Mouse (Mus musculus): ENCODE results near the gene Rab11fip4. TPM values are rescaled to one million over a fixed set of nuclear protein-coding genes. Genes with fewer than 3 reads are reported as not detected.

The Rab11fip4 gene
- polyA plus RNA-seq, 1 experiment from 2014 or later = 25.6 TPM

- Histone ChIP-seq H3K9ac (no peak overlapping the region), H3K4me1 (peaks cover 75% of the 10 kb centered on the region), H3K9me3 (no peaks in the 10 kb centered on the region), H3K27me3 (no peaks in the 10 kb centered on the region), H3K4me3 (replicated peaks) (no peak overlapping the region), H3K27ac (peak overlapping the region; percentile 43; the same call in 1 of the 2 replicates), H3K4me2 (no peak overlapping the region), H3K36me3 (replicated peaks) (no peaks in the 10 kb centered on the region)
- ATAC-seq (ENCODE audit: low FRiP score) = no peak
- 56% methylated on average over 8 of the region's 8 CpGs for WGBS
Measured at GRCm38 (mm10) chr11:79644717-79645191, 53.7 kb downstream of the Rab11fip4 start.

GRCm38 (mm10) chr11:79646026-79646425 lies 55.0 kb downstream of the Rab11fip4 start:
- no peak for ATAC-seq (ENCODE audit: low FRiP score)
- H3K9me3 ChIP-seq = no peaks in the 10 kb centered on the region
- no peaks in the 10 kb centered on the region for H3K36me3 ChIP-seq (replicated peaks)
- 44% methylated on average over 5 of the region's 5 CpGs for WGBS
- H3K4me1 ChIP-seq = peaks cover 75% of the 10 kb centered on the region
- 0 out of 2 replicates have a peak overlapping the region, but pooled peaks have one; percentile 6 for H3K4me2 ChIP-seq
- H3K4me3 ChIP-seq (replicated peaks) = no peak overlapping the region
- H3K27me3 ChIP-seq = no peaks in the 10 kb centered on the region
- H3K27ac ChIP-seq = peak overlapping the region; percentile 81
- H3K9ac ChIP-seq = no peak overlapping the region

- no peaks in the 10 kb centered on the region for H3K9me3 ChIP-seq
- H3K4me2 ChIP-seq = 0 out of 2 replicates have a peak overlapping the region, but pooled peaks have one; percentile 6
- peak; percentile 71 for ATAC-seq (ENCODE audit: low FRiP score)
- no peak overlapping the region for H3K4me3 ChIP-seq (replicated peaks)
- H3K27me3 ChIP-seq = no peaks in the 10 kb centered on the region
- H3K9ac ChIP-seq = no peak overlapping the region
- H3K36me3 ChIP-seq (replicated peaks) = no peaks in the 10 kb centered on the region
- peaks cover 74% of the 10 kb centered on the region for H3K4me1 ChIP-seq
- peak overlapping the region; percentile 81 for H3K27ac ChIP-seq
- 5% methylated on average over 12 of the region's 12 CpGs for WGBS
Measured at GRCm38 (mm10) chr11:79646467-79647070, 55.6 kb downstream of the Rab11fip4 start.

GRCm38 (mm10) chr11:79647071-79647501 lies 56.1 kb downstream of the Rab11fip4 start:
- peak overlapping the region; percentile 81 for H3K27ac ChIP-seq
- H3K9me3 ChIP-seq = no peaks in the 10 kb centered on the region
- no peaks in the 10 kb centered on the region for H3K27me3 ChIP-seq
- no peak overlapping the region for H3K4me3 ChIP-seq (replicated peaks)
- H3K9ac ChIP-seq = no peak overlapping the region
- no peaks in the 10 kb centered on the region for H3K36me3 ChIP-seq (replicated peaks)
- WGBS = 25% methylated on average over 8 of the region's 8 CpGs
- ATAC-seq (ENCODE audit: low FRiP score) = no peak
- H3K4me2 ChIP-seq = 0 out of 2 replicates have a peak overlapping the region, but pooled peaks have one; percentile 6
- H3K4me1 ChIP-seq = peaks cover 74% of the 10 kb centered on the region

GRCm38 (mm10) chr11:79650359-79650835 lies 59.4 kb downstream of the Rab11fip4 start:
- Histone ChIP-seq H3K27me3 (no peaks in the 10 kb centered on the region), H3K9me3 (no peaks in the 10 kb centered on the region), H3K4me1 (peaks cover 54% of the 10 kb centered on the region), H3K9ac (0 out of 2 replicates have a peak overlapping the region, but pooled peaks have one; percentile 21), H3K4me3 (replicated peaks) (no peak overlapping the region), H3K27ac (peak overlapping the region; percentile 66), H3K4me2 (no peak overlapping the region), H3K36me3 (replicated peaks) (no peaks in the 10 kb centered on the region)
- ATAC-seq (ENCODE audit: low FRiP score) = no peak
- WGBS = 45% methylated on average over 5 of the region's 5 CpGs

GRCm38 (mm10) chr11:79652257-79652656 lies 61.2 kb downstream of the Rab11fip4 start:
- Histone ChIP-seq H3K27ac (no peak overlapping the region), H3K4me3 (replicated peaks) (no peak overlapping the region), H3K9ac (no peak overlapping the region), H3K4me1 (peaks cover 36% of the 10 kb centered on the region), H3K9me3 (no peaks in the 10 kb centered on the region), H3K27me3 (no peaks in the 10 kb centered on the region), H3K36me3 (replicated peaks) (no peaks in the 10 kb centered on the region), H3K4me2 (no peak overlapping the region)
- 79% methylated on average over 9 of the region's 9 CpGs for WGBS
- no peak for ATAC-seq (ENCODE audit: low FRiP score)

GRCm38 (mm10) chr11:79652921-79653575 lies 62.0 kb downstream of the Rab11fip4 start:
- Histone ChIP-seq H3K27ac (no peak overlapping the region), H3K4me3 (replicated peaks) (no peak overlapping the region), H3K9ac (no peak overlapping the region), H3K27me3 (no peaks in the 10 kb centered on the region), H3K9me3 (no peaks in the 10 kb centered on the region), H3K36me3 (replicated peaks) (no peaks in the 10 kb centered on the region), H3K4me2 (no peak overlapping the region), H3K4me1 (peaks cover 28% of the 10 kb centered on the region)
- WGBS = 89% methylated on average over 20 of the region's 20 CpGs
- ATAC-seq (ENCODE audit: low FRiP score) = no peak

- no peaks in the 10 kb centered on the region for H3K9me3 ChIP-seq
- ATAC-seq (ENCODE audit: low FRiP score) = no peak
- no peaks in the 10 kb centered on the region for H3K36me3 ChIP-seq (replicated peaks)
- no peak overlapping the region for H3K4me2 ChIP-seq
- 89% methylated on average over 4 of the region's 4 CpGs for WGBS
- no peak overlapping the region for H3K27ac ChIP-seq
- no peaks in the 10 kb centered on the region for H3K27me3 ChIP-seq
- no peak overlapping the region for H3K4me3 ChIP-seq (replicated peaks)
- H3K9ac ChIP-seq = no peak overlapping the region
- peaks cover 16% of the 10 kb centered on the region for H3K4me1 ChIP-seq
Measured at GRCm38 (mm10) chr11:79654407-79654831, 63.4 kb downstream of the Rab11fip4 start.

DNA sequence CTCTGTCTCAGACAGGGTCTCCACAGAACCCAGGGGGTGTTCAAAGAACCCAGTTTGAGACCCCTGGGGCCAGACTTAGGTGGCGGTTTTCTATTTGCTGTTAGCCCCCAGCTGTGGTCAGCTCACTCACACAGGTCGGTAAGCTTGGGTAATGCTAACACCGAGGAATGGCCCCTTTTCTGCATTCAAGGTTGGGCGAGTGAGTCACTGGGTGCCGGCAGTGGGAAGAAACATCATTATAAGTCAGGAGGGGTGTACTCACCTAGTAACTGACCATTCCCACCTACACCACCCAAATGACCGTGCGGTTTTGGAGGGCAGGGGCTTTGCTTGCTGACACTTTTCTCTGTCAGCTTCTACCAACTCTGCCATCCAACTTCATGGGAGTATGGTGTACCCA lies 64.6 kb downstream of the Rab11fip4 start:
- Histone ChIP-seq H3K4me1 (peaks cover 11% of the 10 kb centered on the region), H3K9me3 (no peaks in the 10 kb centered on the region), H3K27me3 (no peaks in the 10 kb centered on the region), H3K4me3 (replicated peaks) (no peak overlapping the region), H3K9ac (no peak overlapping the region), H3K27ac (no peak overlapping the region), H3K36me3 (replicated peaks) (no peaks in the 10 kb centered on the region), H3K4me2 (no peak overlapping the region)
- WGBS = 92% methylated on average over 7 of the region's 7 CpGs
- no peak for ATAC-seq (ENCODE audit: low FRiP score)

GRCm38 (mm10) chr11:79656491-79656890 lies 65.5 kb downstream of the Rab11fip4 start:
- H3K9ac ChIP-seq = no peak overlapping the region
- H3K4me2 ChIP-seq = no peak overlapping the region
- H3K4me1 ChIP-seq = peaks cover 16% of the 10 kb centered on the region
- no peaks in the 10 kb centered on the region for H3K9me3 ChIP-seq
- peaks cover 3% of the 10 kb centered on the region; the same call in 1 of the 2 replicates for H3K27me3 ChIP-seq
- ATAC-seq (ENCODE audit: low FRiP score) = no peak
- no peak overlapping the region for H3K27ac ChIP-seq
- no peaks in the 10 kb centered on the region for H3K36me3 ChIP-seq (replicated peaks)
- no peak overlapping the region for H3K4me3 ChIP-seq (replicated peaks)
- 93% methylated on average over 1 of the region's 1 CpGs for WGBS

GRCm38 (mm10) chr11:79657053-79657452 lies 66.0 kb downstream of the Rab11fip4 start:
- Histone ChIP-seq H3K4me3 (replicated peaks) (no peak overlapping the region), H3K9ac (no peak overlapping the region), H3K4me2 (no peak overlapping the region), H3K36me3 (replicated peaks) (no peaks in the 10 kb centered on the region), H3K9me3 (no peaks in the 10 kb centered on the region), H3K27me3 (peaks cover 3% of the 10 kb centered on the region; the same call in 1 of the 2 replicates), H3K4me1 (peaks cover 21% of the 10 kb centered on the region), H3K27ac (no peak overlapping the region)
- no peak for ATAC-seq (ENCODE audit: low FRiP score)
- WGBS = 78% methylated on average over 5 of the region's 5 CpGs

GRCm38 (mm10) chr11:79658205-79658825 lies 67.3 kb downstream of the Rab11fip4 start:
- Histone ChIP-seq H3K4me2 (no peak overlapping the region), H3K4me3 (replicated peaks) (no peak overlapping the region), H3K36me3 (replicated peaks) (no peaks in the 10 kb centered on the region), H3K9me3 (no peaks in the 10 kb centered on the region), H3K27ac (no peak overlapping the region), H3K9ac (no peak overlapping the region), H3K27me3 (peaks cover 3% of the 10 kb centered on the region; the same call in 1 of the 2 replicates), H3K4me1 (peaks cover 34% of the 10 kb centered on the region)
- WGBS = 87% methylated on average over 10 of the region's 10 CpGs
- no peak for ATAC-seq (ENCODE audit: low FRiP score)

Data from forebrain, embryonic 12.5 days (tissue).